Mouse (Mus musculus) cerebellum, adult 2 months (tissue): Measurements from ENCODE around the gene Fam43b.

ENCODE experiments used
- CTCF ChIP-seq: fragments of 200-500 bp; IDR thresholded peaks from 2 replicates; pipeline ENCODE4 v1.5.1; 2011; ENCODE audit warnings: low read depth, mild to moderate bottlenecking, control low read depth, low read length, moderate library complexity, borderline replicate concordance; ENCODE audit not compliant: insufficient read depth
- POLR2A ChIP-seq: fragments of 200-500 bp; IDR thresholded peaks from 2 replicates; pipeline ENCODE4 v1.6.1; 2011; ENCODE audit warnings: low read length, control low read depth, borderline replicate concordance; ENCODE audit not compliant: insufficient read depth

DNA sequence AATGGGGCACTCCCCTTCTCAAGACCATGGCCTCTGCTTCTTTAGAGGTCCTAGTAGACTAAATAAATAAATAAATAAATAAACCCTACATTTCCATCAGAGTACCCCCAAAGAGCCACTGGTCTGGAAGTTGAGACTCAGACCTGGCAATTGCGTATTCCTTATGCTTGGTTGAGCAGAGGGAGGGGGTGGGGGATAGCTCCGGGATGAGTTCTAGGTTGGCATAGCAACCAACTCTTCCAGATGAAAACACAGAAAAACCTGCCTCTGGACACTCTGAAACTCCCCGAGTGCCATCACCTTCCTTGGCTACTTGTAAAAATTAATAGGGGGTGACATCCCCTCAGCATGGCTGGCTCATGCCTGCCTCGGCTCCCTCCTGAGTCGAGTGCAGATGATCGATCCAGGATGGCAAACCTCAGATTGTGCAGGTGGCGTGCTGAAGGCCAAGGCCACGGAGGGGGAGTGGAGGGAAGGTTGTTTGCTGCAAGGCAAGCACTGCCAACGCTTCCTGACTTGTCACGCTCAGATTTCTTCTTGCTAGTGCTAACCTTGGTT lies 16.1 kb downstream of the Fam43b start:
- no peak for TF ChIP-seq CTCF
- TF ChIP-seq POLR2A: no peak
